Mouse (Mus musculus) erythroblast, embryonic 14.5 days (primary cell): ENCODE results near the gene Rhd.

Source experiments
- GATA1 ChIP-seq: IDR thresholded peaks from 2 replicates; pipeline ENCODE4 v1.6.1; 2012; ENCODE audit warnings: low read length, inconsistent platforms, mixed read lengths
- TAL1 ChIP-seq: IDR thresholded peaks from 3 replicates; pipeline ENCODE4 v1.6.1; 2012; ENCODE audit warnings: low read length, inconsistent platforms, mixed read lengths

DNA sequence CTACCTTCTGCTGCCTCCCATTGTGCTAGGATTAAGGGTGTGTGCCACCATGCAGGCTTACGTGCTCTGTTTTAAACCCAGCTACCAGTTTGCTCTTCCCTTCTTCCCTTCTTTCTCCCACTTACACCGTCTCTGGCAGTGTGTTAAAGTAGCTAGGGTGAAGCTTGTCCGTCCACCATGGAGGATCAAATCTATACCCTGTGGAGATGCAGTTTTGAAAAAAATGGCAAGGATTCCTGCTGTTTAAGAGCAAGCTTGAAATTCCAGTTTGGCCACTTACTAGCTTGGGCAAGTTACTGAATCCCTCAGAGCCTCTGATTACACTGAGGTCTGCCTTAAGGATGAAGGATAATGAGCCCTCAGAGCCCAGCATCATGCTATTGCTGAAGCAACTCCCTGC lies 9.0 kb upstream of the Rhd start:
- TF ChIP-seq GATA1: no peak
- no peak for TF ChIP-seq TAL1
